Comparison of ENCODE assay signal across 19 mouse cellular contexts in genomic region chr13:52703401-52704164, GRCm38 (mm10).
DNase-seq lines count a peak whose midpoint lies in the region; ATAC-seq and TF ChIP-seq lines count a peak whose summit lies in the region.
"Had no signal": no experiment of that assay in that cellular context is flagged by ENCODE, and none has a peak within 500 bp of the region (broad histone marks: within the 10 kb centered on the region; RNA-seq: fewer than 3 reads in every experiment).

No protein-coding gene starts in this region.

- no peaks in the 10 kb centered on the region for H3K9me3 ChIP-seq in hindbrain, embryonic 11.5 days (ENCODE audit: control insufficient read depth, low read length)
- no peaks in the 10 kb centered on the region for H3K9me3 ChIP-seq in hindbrain, postnatal 0 days (ENCODE audit: low read length)
- H3K9me3 ChIP-seq in embryonic facial prominence, embryonic 10.5 days = no peaks in the 10 kb centered on the region
- H3K9me3 ChIP-seq in forebrain, embryonic 15.5 days = no peaks in the 10 kb centered on the region
- H3K9me3 ChIP-seq: heart, embryonic 15.5 days; megakaryocyte, embryonic 14.5 days had no signal

- H3K4me2 ChIP-seq in hindbrain, embryonic 11.5 days (replicated peaks; ENCODE audit: low read depth, low read length) = no peak overlapping the region
- no peak overlapping the region for H3K4me2 ChIP-seq in hindbrain, postnatal 0 days (ENCODE audit: low read depth, low read length)
- no peak overlapping the region for H3K4me2 ChIP-seq in forebrain, embryonic 15.5 days (replicated peaks)
- H3K4me2 ChIP-seq: heart, embryonic 15.5 days had no signal

- TF ChIP-seq CTCF in hindbrain, postnatal 0 days (IDR thresholded peaks at IDR 0.05; ENCODE audit: low read depth) = no peak

- no peak for ATAC-seq in hindbrain, embryonic 11.5 days (ENCODE audit: low FRiP score)
- no peak for ATAC-seq in hindbrain, postnatal 0 days
- ATAC-seq in forebrain, embryonic 15.5 days (replicated peaks) = no peak
- ATAC-seq: forebrain, embryonic 14.5 days; inflammation-experienced regulatory T-cells, adult 6 months had no signal

- no peak overlapping the region for H3K9ac ChIP-seq in hindbrain, embryonic 11.5 days (ENCODE audit: low read depth, low read length)
- H3K9ac ChIP-seq in hindbrain, postnatal 0 days (replicated peaks; ENCODE audit: low read length) = no peak overlapping the region
- H3K9ac ChIP-seq in forebrain, embryonic 15.5 days (replicated peaks) = no peak overlapping the region
- H3K9ac ChIP-seq: heart, embryonic 15.5 days had no signal

- H3K27ac ChIP-seq in hindbrain, embryonic 11.5 days (ENCODE audit: low read depth, low read length) = no peak overlapping the region
- no peak overlapping the region for H3K27ac ChIP-seq in hindbrain, postnatal 0 days
- no peak overlapping the region for H3K27ac ChIP-seq in embryonic facial prominence, embryonic 10.5 days (replicated peaks)
- H3K27ac ChIP-seq in forebrain, embryonic 15.5 days (replicated peaks) = no peak overlapping the region
- H3K27ac ChIP-seq: left cerebral cortex, adult 2 months; stomach, postnatal 0 days had no signal

- H3K4me3 ChIP-seq in hindbrain, embryonic 11.5 days (ENCODE audit: low read depth, low read length) = no peak overlapping the region
- H3K4me3 ChIP-seq in hindbrain, postnatal 0 days (ENCODE audit: low read length) = no peak overlapping the region
- 0 out of 2 replicates have a peak overlapping the region, but pooled peaks have one; percentile 2 for H3K4me3 ChIP-seq in embryonic facial prominence, embryonic 10.5 days
- no peak overlapping the region for H3K4me3 ChIP-seq in forebrain, embryonic 15.5 days
- H3K4me3 ChIP-seq: heart, embryonic 15.5 days; left cerebral cortex, adult 2 months; megakaryocyte, embryonic 14.5 days; myocyte had no signal

- no peaks in the 10 kb centered on the region for H3K4me1 ChIP-seq in hindbrain, embryonic 11.5 days (replicated peaks; ENCODE audit: control insufficient read depth, insufficient read depth, low read length)
- no peaks in the 10 kb centered on the region for H3K4me1 ChIP-seq in hindbrain, postnatal 0 days (ENCODE audit: insufficient read depth, low read length)
- H3K4me1 ChIP-seq in embryonic facial prominence, embryonic 10.5 days = peaks cover 47% of the 10 kb centered on the region
- H3K4me1 ChIP-seq in forebrain, embryonic 15.5 days = no peaks in the 10 kb centered on the region

- DNase-seq in hindbrain, embryonic 11.5 days (ENCODE audit: low spot score) = peak; percentile 24
- no peak for DNase-seq in hindbrain, postnatal 0 days (ENCODE audit: low spot score)
- peak; percentile 47 for DNase-seq in adipocyte (ENCODE audit: low spot score)
- DNase-seq in embryonic facial prominence, embryonic 10.5 days (ENCODE audit: low spot score) = peak; percentile 79
- DNase-seq in lung, postnatal 14 days = peak; percentile 17
- no peak for DNase-seq in right cerebral cortex, postnatal 10 days (ENCODE audit: low spot score in 2 of 2)
- DNase-seq in right cerebral cortex, postnatal 4 days = no peak
- DNase-seq: gastrocnemius, postnatal 25 days; kidney, postnatal 4 days; spleen, adult 18-20 months; thymus, postnatal 36 days had no signal

- WGBS in hindbrain, embryonic 11.5 days = 59% methylated on average over 12 of the region's 12 CpGs
- 69% methylated on average over 12 of the region's 12 CpGs for WGBS in hindbrain, postnatal 0 days
- WGBS in embryonic facial prominence, embryonic 10.5 days = 26% methylated on average over 12 of the region's 12 CpGs
- WGBS in forebrain, embryonic 15.5 days = 80% methylated on average over 12 of the region's 12 CpGs

- H3K36me3 ChIP-seq in hindbrain, embryonic 11.5 days (ENCODE audit: control insufficient read depth, insufficient read depth, low read length) = no peaks in the 10 kb centered on the region
- no peaks in the 10 kb centered on the region for H3K36me3 ChIP-seq in hindbrain, postnatal 0 days (ENCODE audit: insufficient read depth, low read length)
- H3K36me3 ChIP-seq in embryonic facial prominence, embryonic 10.5 days (replicated peaks) = no peaks in the 10 kb centered on the region
- H3K36me3 ChIP-seq in forebrain, embryonic 15.5 days = no peaks in the 10 kb centered on the region
- H3K36me3 ChIP-seq: heart, embryonic 15.5 days had no signal

- no peaks in the 10 kb centered on the region for H3K27me3 ChIP-seq in hindbrain, embryonic 11.5 days (ENCODE audit: control insufficient read depth, insufficient read depth, low read length)
- H3K27me3 ChIP-seq in hindbrain, postnatal 0 days (ENCODE audit: insufficient read depth, low read length) = no peaks in the 10 kb centered on the region
- peaks cover 43% of the 10 kb centered on the region for H3K27me3 ChIP-seq in embryonic facial prominence, embryonic 10.5 days (replicated peaks; ENCODE audit: low read depth, poor library complexity, severe bottlenecking)
- H3K27me3 ChIP-seq in forebrain, embryonic 15.5 days = no peaks in the 10 kb centered on the region

Comparison
In these comparisons a context has a peak if more than half of its experiments do, and no peak if none do; other contexts are left out.
1. DNase-seq: peak in hindbrain, embryonic 11.5 days (single experiment), adipocyte (single experiment), embryonic facial prominence, embryonic 10.5 days (single experiment) and lung, postnatal 14 days (single experiment); none in hindbrain, postnatal 0 days (single experiment), right cerebral cortex, postnatal 10 days (0 of 2) and right cerebral cortex, postnatal 4 days (single experiment).